Mouse (Mus musculus): Measurements from ENCODE around the gene Ppp4r3a. TPM values are rescaled to one million over a fixed set of nuclear protein-coding genes. Genes with fewer than 3 reads are reported as not detected.

The Ppp4r3a gene
- polyA plus RNA-seq, 1 experiment from 2014 or later: 27.5 TPM

GRCm38 (mm10) chr12:101026025-101026424 lies 57.5 kb downstream of the Ppp4r3a start:
- Histone ChIP-seq H3K36me3 (ENCODE audit: control insufficient read depth, insufficient read depth, low read length) (peaks cover 13% of the 10 kb centered on the region), H3K27me3 (replicated peaks; ENCODE audit: control insufficient read depth, insufficient read depth, low read length) (no peaks in the 10 kb centered on the region), H3K9ac (ENCODE audit: low read length) (no peak overlapping the region), H3K4me1 (ENCODE audit: control insufficient read depth, insufficient read depth, low read length) (peaks cover 36% of the 10 kb centered on the region), H3K9me3 (replicated peaks; ENCODE audit: control insufficient read depth, low read length) (no peaks in the 10 kb centered on the region), H3K4me3 (ENCODE audit: low read depth, low read length) (peak overlapping the region; percentile 82; the same call in 1 of the 2 replicates), H3K4me2 (ENCODE audit: low read length) (peak overlapping the region; percentile 74), H3K27ac (ENCODE audit: low read depth, low read length) (no peak overlapping the region)
- WGBS: 91% methylated on average over 4 of the region's 4 CpGs
- no peak for DNase-seq (ENCODE audit: low spot score)
- ATAC-seq: no peak

- 71% methylated on average over 7 of the region's 7 CpGs for WGBS
- Histone ChIP-seq H3K9ac (ENCODE audit: low read length) (peak overlapping the region; percentile 41; the same call in 1 of the 2 replicates), H3K4me3 (ENCODE audit: low read depth, low read length) (no peak overlapping the region), H3K27me3 (replicated peaks; ENCODE audit: control insufficient read depth, insufficient read depth, low read length) (no peaks in the 10 kb centered on the region), H3K27ac (ENCODE audit: low read depth, low read length) (no peak overlapping the region), H3K4me2 (ENCODE audit: low read length) (peak overlapping the region; percentile 74), H3K36me3 (ENCODE audit: control insufficient read depth, insufficient read depth, low read length) (peaks cover 16% of the 10 kb centered on the region), H3K9me3 (replicated peaks; ENCODE audit: control insufficient read depth, low read length) (no peaks in the 10 kb centered on the region), H3K4me1 (ENCODE audit: control insufficient read depth, insufficient read depth, low read length) (peaks cover 37% of the 10 kb centered on the region)
- ATAC-seq: no peak
- DNase-seq (ENCODE audit: low spot score): no peak
These were observed 58.1 kb downstream of the Ppp4r3a start for GRCm38 (mm10) chr12:101025379-101025778.

- Histone ChIP-seq H3K27ac (ENCODE audit: low read depth, low read length) (no peak overlapping the region), H3K4me3 (ENCODE audit: low read depth, low read length) (no peak overlapping the region), H3K36me3 (ENCODE audit: control insufficient read depth, insufficient read depth, low read length) (peaks cover 16% of the 10 kb centered on the region), H3K9ac (ENCODE audit: low read length) (peak overlapping the region; percentile 41; the same call in 1 of the 2 replicates), H3K4me2 (ENCODE audit: low read length) (peak overlapping the region; percentile 74), H3K4me1 (ENCODE audit: control insufficient read depth, insufficient read depth, low read length) (peaks cover 40% of the 10 kb centered on the region), H3K9me3 (replicated peaks; ENCODE audit: control insufficient read depth, low read length) (no peaks in the 10 kb centered on the region), H3K27me3 (replicated peaks; ENCODE audit: control insufficient read depth, insufficient read depth, low read length) (no peaks in the 10 kb centered on the region)
- WGBS: 47% methylated on average over 8 of the region's 8 CpGs
- no peak for ATAC-seq
- DNase-seq (ENCODE audit: low spot score): no peak
These were observed 58.7 kb downstream of the Ppp4r3a start for GRCm38 (mm10) chr12:101024824-101025223.

GRCm38 (mm10) chr12:101023143-101023542 lies 60.4 kb downstream of the Ppp4r3a start:
- Histone ChIP-seq H3K4me1 (ENCODE audit: control insufficient read depth, insufficient read depth, low read length) (peaks cover 53% of the 10 kb centered on the region), H3K9me3 (replicated peaks; ENCODE audit: control insufficient read depth, low read length) (no peaks in the 10 kb centered on the region), H3K36me3 (ENCODE audit: control insufficient read depth, insufficient read depth, low read length) (peaks cover 16% of the 10 kb centered on the region), H3K4me2 (ENCODE audit: low read length) (0 out of 2 replicates have a peak overlapping the region, but pooled peaks have one; percentile 12), H3K27ac (ENCODE audit: low read depth, low read length) (peak overlapping the region; percentile 30; the same call in 1 of the 2 replicates), H3K27me3 (replicated peaks; ENCODE audit: control insufficient read depth, insufficient read depth, low read length) (no peaks in the 10 kb centered on the region), H3K9ac (ENCODE audit: low read length) (peak overlapping the region; percentile 30; the same call in 1 of the 2 replicates), H3K4me3 (ENCODE audit: low read depth, low read length) (no peak overlapping the region)
- no peak for ATAC-seq
- DNase-seq (ENCODE audit: low spot score): no peak
- WGBS: 60% methylated on average over 11 of the region's 11 CpGs

GRCm38 (mm10) chr12:101022353-101022752 lies 61.1 kb downstream of the Ppp4r3a start:
- Histone ChIP-seq H3K4me2 (ENCODE audit: low read length) (no peak overlapping the region), H3K9me3 (replicated peaks; ENCODE audit: control insufficient read depth, low read length) (no peaks in the 10 kb centered on the region), H3K4me3 (ENCODE audit: low read depth, low read length) (no peak overlapping the region), H3K4me1 (ENCODE audit: control insufficient read depth, insufficient read depth, low read length) (peaks cover 59% of the 10 kb centered on the region), H3K27ac (ENCODE audit: low read depth, low read length) (no peak overlapping the region), H3K36me3 (ENCODE audit: control insufficient read depth, insufficient read depth, low read length) (peaks cover 16% of the 10 kb centered on the region), H3K27me3 (replicated peaks; ENCODE audit: control insufficient read depth, insufficient read depth, low read length) (no peaks in the 10 kb centered on the region), H3K9ac (ENCODE audit: low read length) (no peak overlapping the region)
- 91% methylated on average over 8 of the region's 8 CpGs for WGBS
- DNase-seq (ENCODE audit: low spot score): no peak
- no peak for ATAC-seq

GRCm38 (mm10) chr12:101021484-101022226 lies 61.8 kb downstream of the Ppp4r3a start:
- no peak for ATAC-seq
- Histone ChIP-seq H3K9me3 (replicated peaks; ENCODE audit: control insufficient read depth, low read length) (no peaks in the 10 kb centered on the region), H3K27me3 (replicated peaks; ENCODE audit: control insufficient read depth, insufficient read depth, low read length) (no peaks in the 10 kb centered on the region), H3K4me2 (ENCODE audit: low read length) (no peak overlapping the region), H3K4me1 (ENCODE audit: control insufficient read depth, insufficient read depth, low read length) (peaks cover 54% of the 10 kb centered on the region), H3K36me3 (ENCODE audit: control insufficient read depth, insufficient read depth, low read length) (peaks cover 16% of the 10 kb centered on the region), H3K4me3 (ENCODE audit: low read depth, low read length) (no peak overlapping the region), H3K27ac (ENCODE audit: low read depth, low read length) (no peak overlapping the region), H3K9ac (ENCODE audit: low read length) (no peak overlapping the region)
- no peak for DNase-seq (ENCODE audit: low spot score)
- WGBS: 68% methylated on average over 9 of the region's 9 CpGs

- H3K4me3 ChIP-seq (ENCODE audit: low read depth, low read length): no peak overlapping the region
- H3K27me3 ChIP-seq (replicated peaks; ENCODE audit: control insufficient read depth, insufficient read depth, low read length): no peaks in the 10 kb centered on the region
- no peak overlapping the region for H3K4me2 ChIP-seq (ENCODE audit: low read length)
- WGBS: 58% methylated on average over 15 of the region's 15 CpGs
- H3K9ac ChIP-seq (ENCODE audit: low read length): no peak overlapping the region
- H3K36me3 ChIP-seq (ENCODE audit: control insufficient read depth, insufficient read depth, low read length): peaks cover 16% of the 10 kb centered on the region
- DNase-seq (ENCODE audit: low spot score) (peak; percentile 64), ATAC-seq (peak; percentile 22; the same call in 1 of the 2 replicates)
- H3K4me1 ChIP-seq (ENCODE audit: control insufficient read depth, insufficient read depth, low read length): peaks cover 52% of the 10 kb centered on the region
- H3K9me3 ChIP-seq (replicated peaks; ENCODE audit: control insufficient read depth, low read length): no peaks in the 10 kb centered on the region
- H3K27ac ChIP-seq (ENCODE audit: low read depth, low read length): 0 out of 2 replicates have a peak overlapping the region, but pooled peaks have one; percentile 21
These were observed 63.1 kb downstream of the Ppp4r3a start for GRCm38 (mm10) chr12:101020210-101021015.

GRCm38 (mm10) chr12:101019443-101019842 lies 64.1 kb downstream of the Ppp4r3a start:
- no peaks in the 10 kb centered on the region for H3K27me3 ChIP-seq (replicated peaks; ENCODE audit: control insufficient read depth, insufficient read depth, low read length)
- H3K9me3 ChIP-seq (replicated peaks; ENCODE audit: control insufficient read depth, low read length): no peaks in the 10 kb centered on the region
- H3K27ac ChIP-seq (ENCODE audit: low read depth, low read length): 0 out of 2 replicates have a peak overlapping the region, but pooled peaks have one; percentile 18
- H3K9ac ChIP-seq (ENCODE audit: low read length): no peak overlapping the region
- ATAC-seq (no peak), DNase-seq (ENCODE audit: low spot score) (no peak)
- no peak overlapping the region for H3K4me3 ChIP-seq (ENCODE audit: low read depth, low read length)
- H3K36me3 ChIP-seq (ENCODE audit: control insufficient read depth, insufficient read depth, low read length): peaks cover 16% of the 10 kb centered on the region
- 88% methylated on average over 7 of the region's 7 CpGs for WGBS
- no peak overlapping the region for H3K4me2 ChIP-seq (ENCODE audit: low read length)
- H3K4me1 ChIP-seq (ENCODE audit: control insufficient read depth, insufficient read depth, low read length): peaks cover 45% of the 10 kb centered on the region
